Mouse (Mus musculus): Measurements from ENCODE around the gene Tctex1d4.

GRCm38 (mm10) chr4:117130790-117131189 is 4.2 kb downstream of the Tctex1d4 start:
- TF ChIP-seq CTCF (IDR thresholded peaks at IDR 0.05) (no peak), EP300 (IDR thresholded peaks at IDR 0.05; ENCODE audit: insufficient read depth, low read depth, low read length) (no peak)

Data from heart, adult 2 months (tissue).